Mouse (Mus musculus) hindbrain, postnatal 0 days (tissue): ENCODE data around the gene Lmo1. TPM values are rescaled to one million over a fixed set of nuclear protein-coding genes. Genes with fewer than 3 reads are reported as not detected.
A peak's percentile ranks its signal among the peaks of the same experiment; 100 is the strongest.

ENCODE experiments used
- ATAC-seq: fragments of 200-750 bp; cut with Nextera tagmentation; 2 replicates; pipeline ENCODE4 v1.8.0; 2017; ENCODE audit warnings: mild to moderate bottlenecking, moderate TSS enrichment, moderate library complexity
- DNase-seq: peaks from one replicate; pipeline ENCODE4 v3.0.0-alpha.2; 2015; ENCODE audit warnings: low spot score
- H3K27ac ChIP-seq: fragments of 300-500 bp; sonication (generic); 2 replicates; pipeline ENCODE4 v1.5.1; 2014; ENCODE audit warnings: mild to moderate bottlenecking
- H3K27me3 ChIP-seq: fragments of 300-500 bp; sonication (generic); 2 replicates; pipeline ENCODE4 v1.6.1; 2014; ENCODE audit warnings: low read length, mixed read lengths; ENCODE audit not compliant: insufficient read depth
- H3K36me3 ChIP-seq: fragments of 300-500 bp; sonication (generic); 2 replicates; pipeline ENCODE4 v1.6.1; 2014; ENCODE audit warnings: low read length, mixed read lengths; ENCODE audit not compliant: insufficient read depth
- H3K4me1 ChIP-seq: fragments of 300-500 bp; sonication (generic); 2 replicates; pipeline ENCODE4 v1.6.1; 2014; ENCODE audit warnings: antibody characterized with exemption, low read length, mixed read lengths; ENCODE audit not compliant: insufficient read depth
- H3K4me2 ChIP-seq: fragments of 300-500 bp; sonication (generic); 2 replicates; pipeline ENCODE4 v1.6.1; 2014; ENCODE audit warnings: low read depth, mild to moderate bottlenecking, low read length, moderate library complexity, mixed read lengths
- H3K4me3 ChIP-seq: fragments of 300-500 bp; sonication (generic); 2 replicates; pipeline ENCODE4 v1.5.1; 2014; ENCODE audit warnings: low read length
- H3K9ac ChIP-seq: fragments of 300-500 bp; sonication (generic); replicated peaks from 2 replicates; pipeline ENCODE4 v1.6.1; 2014; ENCODE audit warnings: mild to moderate bottlenecking, low read length, moderate library complexity, mixed read lengths
- H3K9me3 ChIP-seq: fragments of 300-500 bp; sonication (generic); 2 replicates; pipeline ENCODE4 v1.6.1; 2016; ENCODE audit warnings: low read length, mixed read lengths
- CTCF ChIP-seq: IDR thresholded peaks from 2 replicates; pipeline ENCODE4 v1.5.1; 2016; ENCODE audit warnings: antibody characterized with exemption, control low read depth, low read depth
- WGBS: fragments of 180-500 bp; shearing (Covaris S2); extraction: QIAGEN DNeasy Blood & Tissue Kit; methylation state at CpG from one replicate; pipeline ENCODE4 v1.1.7; 2014; 5-methylcytosine and 5-hydroxymethylcytosine counted together
- polyA plus RNA-seq: library from polyadenylated mRNA; unstranded; fragments of >200 nt; fragmentation: Nextera tagmentation; extraction: Ambion mirVana; gene quantifications from 2 replicates; pipeline ENCODE4 v1.2.1, GENCODE M21; 2015
- total RNA-seq: library from RNA; depleted of rRNA; stranded (reverse); fragments of >200 nt; gene quantifications from 2 replicates; pipeline ENCODE4 v1.2.3, GENCODE M21; 2014

Lmo1 gene
- total and polyA plus RNA-seq, 2 experiments from 2014 or later: 48.4 to 53.0 TPM

- Histone ChIP-seq H3K9ac (no peak overlapping the region), H3K4me3 (no peak overlapping the region), H3K27me3 (no peaks in the 10 kb centered on the region), H3K27ac (no peak overlapping the region), H3K4me1 (peaks cover 18% of the 10 kb centered on the region), H3K9me3 (no peaks in the 10 kb centered on the region), H3K4me2 (no peak overlapping the region), H3K36me3 (no peaks in the 10 kb centered on the region)
- ATAC-seq (no peak), DNase-seq (peak; percentile 58)
- TF ChIP-seq CTCF: no peak
- 31% methylated on average over 2 of the region's 2 CpGs for WGBS
Measured at GRCm38 (mm10) chr7:109142564-109142963, 32.4 kb downstream of the Lmo1 start.

DNA sequence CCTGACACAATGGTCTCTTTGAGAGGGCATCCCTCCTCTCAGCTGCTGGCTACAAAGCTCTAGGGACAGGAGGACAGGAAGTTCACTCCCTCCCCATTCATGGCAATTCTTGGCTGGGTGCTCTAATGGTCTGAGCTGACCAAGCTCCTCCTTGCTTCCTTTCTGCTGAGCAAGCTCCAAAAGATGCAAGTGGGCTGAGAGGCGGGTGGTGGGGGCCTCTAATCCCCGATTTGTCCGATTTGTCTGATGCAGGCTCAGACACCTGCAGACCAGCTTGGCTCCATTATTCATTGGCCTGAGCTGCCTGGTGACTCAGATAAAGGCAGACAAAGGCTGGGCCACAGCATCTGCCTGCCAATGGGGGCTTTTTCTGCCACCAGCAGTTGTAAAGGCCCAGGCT is 33.3 kb downstream of the Lmo1 start:
- Histone ChIP-seq H3K9me3 (no peaks in the 10 kb centered on the region), H3K4me2 (no peak overlapping the region), H3K36me3 (no peaks in the 10 kb centered on the region), H3K4me3 (no peak overlapping the region), H3K27me3 (no peaks in the 10 kb centered on the region), H3K27ac (0 out of 2 replicates have a peak overlapping the region, but pooled peaks have one; percentile 13), H3K4me1 (peaks cover 18% of the 10 kb centered on the region), H3K9ac (no peak overlapping the region)
- no peak for ATAC-seq
- no peak for TF ChIP-seq CTCF
- WGBS: 45% methylated on average over 3 of the region's 3 CpGs
- DNase-seq: peak; percentile 43

GRCm38 (mm10) chr7:109141054-109141453 is 34.0 kb downstream of the Lmo1 start:
- 0 out of 2 replicates have a peak overlapping the region, but pooled peaks have one; percentile 13 for H3K27ac ChIP-seq
- no peak for ATAC-seq
- DNase-seq: no peak
- H3K27me3 ChIP-seq: no peaks in the 10 kb centered on the region
- peaks cover 18% of the 10 kb centered on the region for H3K4me1 ChIP-seq
- no peak overlapping the region for H3K4me3 ChIP-seq
- 73% methylated on average over 2 of the region's 2 CpGs for WGBS
- no peak overlapping the region for H3K9ac ChIP-seq
- H3K4me2 ChIP-seq: no peak overlapping the region
- TF ChIP-seq CTCF: no peak
- H3K36me3 ChIP-seq: no peaks in the 10 kb centered on the region
- no peaks in the 10 kb centered on the region for H3K9me3 ChIP-seq

DNA sequence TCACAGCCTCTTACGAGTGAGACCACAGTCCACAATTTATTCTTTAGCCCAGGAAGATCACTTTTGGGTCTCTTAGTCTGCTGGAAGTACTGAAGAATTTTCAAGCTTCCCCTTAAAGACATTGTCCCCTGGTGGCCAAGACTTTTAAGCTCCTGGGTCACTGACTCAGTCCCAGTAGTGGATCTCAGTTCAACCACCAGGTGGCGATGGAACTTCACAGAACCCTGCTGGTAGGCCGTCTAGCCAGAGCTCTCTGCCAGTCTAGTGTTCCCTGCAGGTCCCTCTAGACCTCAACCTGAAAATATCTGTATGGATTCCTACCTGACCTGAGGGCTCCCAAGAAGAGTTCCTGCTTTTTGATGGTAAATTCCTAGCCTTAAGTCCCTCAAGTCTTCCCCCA is 35.6 kb downstream of the Lmo1 start:
- Histone ChIP-seq H3K27me3 (no peaks in the 10 kb centered on the region), H3K4me1 (peaks cover 18% of the 10 kb centered on the region), H3K9me3 (no peaks in the 10 kb centered on the region), H3K4me2 (no peak overlapping the region), H3K27ac (no peak overlapping the region), H3K36me3 (no peaks in the 10 kb centered on the region), H3K4me3 (no peak overlapping the region), H3K9ac (no peak overlapping the region)
- ATAC-seq: peak; percentile 80
- DNase-seq: peak; percentile 95
- 17% methylated on average over 3 of the region's 3 CpGs for WGBS
- TF ChIP-seq CTCF: peak; percentile 95

DNA sequence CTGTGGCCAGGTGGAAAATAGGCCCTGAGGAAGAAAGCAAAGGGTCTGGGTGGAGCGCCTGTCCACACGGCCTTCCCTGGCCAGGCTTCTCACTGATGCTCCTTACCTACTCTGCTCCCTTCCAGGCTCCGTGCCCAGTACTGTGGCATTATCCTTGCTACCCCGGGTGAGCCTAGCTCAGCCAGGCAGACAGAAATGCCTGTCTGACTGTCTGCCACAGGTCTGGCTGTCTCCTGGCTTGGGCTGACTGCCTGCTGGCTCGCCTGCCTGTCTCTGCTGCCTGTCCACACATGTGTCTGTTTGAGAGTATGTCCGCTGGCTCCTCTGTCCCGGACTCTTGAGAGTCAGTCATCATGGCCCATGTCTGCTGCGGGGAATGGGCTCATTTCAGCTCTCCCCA is 37.6 kb downstream of the Lmo1 start:
- H3K27me3 ChIP-seq: no peaks in the 10 kb centered on the region
- TF ChIP-seq CTCF: no peak
- H3K9ac ChIP-seq: no peak overlapping the region
- no peaks in the 10 kb centered on the region for H3K36me3 ChIP-seq
- H3K4me2 ChIP-seq: no peak overlapping the region
- WGBS: 61% methylated on average over 8 of the region's 8 CpGs
- H3K27ac ChIP-seq: no peak overlapping the region
- ATAC-seq (no peak), DNase-seq (no peak)
- H3K9me3 ChIP-seq: no peaks in the 10 kb centered on the region
- H3K4me3 ChIP-seq: no peak overlapping the region
- H3K4me1 ChIP-seq: peaks cover 8% of the 10 kb centered on the region

DNA sequence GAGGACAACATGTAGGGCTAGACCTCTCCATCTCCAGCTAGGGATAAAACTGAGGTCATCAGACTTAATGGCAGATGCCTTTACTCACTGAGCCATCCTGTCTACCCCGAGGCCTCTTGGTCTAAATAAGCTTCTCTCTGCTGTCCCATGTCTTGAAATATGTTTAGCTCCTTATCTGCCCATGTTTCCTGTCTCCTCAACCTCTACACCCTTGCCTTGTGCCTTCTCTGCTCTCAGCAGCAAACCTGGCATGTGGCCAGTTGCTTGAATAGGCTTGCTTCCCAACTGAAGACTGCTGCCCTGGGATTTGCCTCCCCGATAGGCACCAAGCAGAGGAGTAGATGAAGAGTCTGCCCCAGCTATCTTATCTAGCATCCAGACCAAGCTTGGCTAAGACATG is 43.4 kb downstream of the Lmo1 start:
- no peaks in the 10 kb centered on the region for H3K36me3 ChIP-seq
- no peaks in the 10 kb centered on the region for H3K9me3 ChIP-seq
- no peak overlapping the region for H3K4me2 ChIP-seq
- TF ChIP-seq CTCF: no peak
- no peak overlapping the region for H3K27ac ChIP-seq
- H3K27me3 ChIP-seq: no peaks in the 10 kb centered on the region
- no peak for ATAC-seq
- no peak overlapping the region for H3K9ac ChIP-seq
- peak; percentile 33 for DNase-seq
- H3K4me1 ChIP-seq: no peaks in the 10 kb centered on the region
- WGBS: 61% methylated on average over 2 of the region's 2 CpGs
- no peak overlapping the region for H3K4me3 ChIP-seq

DNA sequence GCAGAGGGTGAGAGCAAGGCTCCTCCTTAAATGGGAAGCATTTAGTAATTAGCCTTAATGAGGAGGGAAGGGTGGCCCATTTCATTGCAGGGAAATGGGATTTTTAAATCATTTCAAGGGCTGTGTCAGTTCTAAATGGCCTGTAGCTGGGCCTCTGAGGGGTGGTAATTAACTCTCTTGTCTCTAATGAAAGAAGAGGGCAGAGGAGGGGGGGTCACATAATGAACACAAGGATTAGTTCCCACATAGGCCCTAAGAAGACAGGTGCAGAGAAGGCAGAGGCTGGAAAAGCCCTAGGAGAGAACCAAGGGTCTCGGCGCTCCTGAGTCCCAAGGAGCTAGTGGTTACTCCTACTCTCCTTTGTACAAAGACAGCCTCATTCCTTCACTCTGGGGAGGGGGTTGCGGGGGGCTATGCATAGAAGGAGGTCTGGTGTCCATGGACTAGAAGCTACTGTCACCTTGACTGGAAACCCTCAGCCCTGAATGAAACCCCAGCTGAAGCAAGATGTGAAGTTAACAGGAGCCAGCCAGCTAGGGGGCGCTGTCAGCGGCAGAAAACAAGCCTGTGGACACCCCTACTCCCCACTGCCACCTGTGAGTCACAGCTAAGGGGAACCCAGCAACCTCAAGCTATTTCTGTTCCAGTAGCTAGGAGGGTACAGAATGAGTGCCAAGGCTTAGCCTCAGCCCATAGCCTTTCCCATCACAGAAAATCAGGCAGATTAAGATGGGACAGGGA is 44.9 kb downstream of the Lmo1 start:
- Histone ChIP-seq H3K4me3 (no peak overlapping the region), H3K27me3 (no peaks in the 10 kb centered on the region), H3K27ac (no peak overlapping the region), H3K4me1 (no peaks in the 10 kb centered on the region), H3K9ac (no peak overlapping the region), H3K36me3 (no peaks in the 10 kb centered on the region), H3K9me3 (no peaks in the 10 kb centered on the region), H3K4me2 (no peak overlapping the region)
- 70% methylated on average over 5 of the region's 5 CpGs for WGBS
- DNase-seq: no peak
- ATAC-seq: 0 out of 2 replicates have a peak, but pooled peaks have one; percentile 29
- peak; percentile 26; the same call in 1 of the 2 replicates for TF ChIP-seq CTCF
